Mouse (Mus musculus): ENCODE data around the gene Prss1.
"Not testable (repeated sequence)": the region's sequence is repeated elsewhere in the genome, so short reads cannot be mapped to it uniquely, and the experiment has no call there.

The Prss1 gene

DNA sequence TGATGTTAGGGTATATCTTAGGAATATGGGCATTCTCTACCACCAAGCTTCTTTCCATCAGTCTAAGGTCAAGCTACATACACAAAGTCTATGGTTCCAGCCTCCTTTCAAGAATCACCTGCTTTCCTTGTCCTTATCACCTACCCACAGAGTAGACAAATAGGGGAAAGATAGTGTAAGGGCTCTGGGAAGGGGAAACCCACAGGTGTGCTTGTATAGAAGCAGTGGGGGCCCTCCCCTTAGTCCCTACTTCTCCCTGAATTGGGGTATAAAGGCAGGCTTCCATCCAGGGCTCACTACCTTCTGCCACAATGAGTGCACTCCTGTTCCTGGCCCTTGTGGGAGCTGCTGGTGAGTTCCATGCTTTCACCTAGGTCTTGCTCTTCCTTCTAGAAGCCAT, at the start of gene Prss1:
TSS of gene Prss1 (plus strand) at position 301 of the 400 bp plus-strand sequence.
- DNase-seq (ENCODE audit: low read depth), result not testable (repeated sequence)

DNA sequence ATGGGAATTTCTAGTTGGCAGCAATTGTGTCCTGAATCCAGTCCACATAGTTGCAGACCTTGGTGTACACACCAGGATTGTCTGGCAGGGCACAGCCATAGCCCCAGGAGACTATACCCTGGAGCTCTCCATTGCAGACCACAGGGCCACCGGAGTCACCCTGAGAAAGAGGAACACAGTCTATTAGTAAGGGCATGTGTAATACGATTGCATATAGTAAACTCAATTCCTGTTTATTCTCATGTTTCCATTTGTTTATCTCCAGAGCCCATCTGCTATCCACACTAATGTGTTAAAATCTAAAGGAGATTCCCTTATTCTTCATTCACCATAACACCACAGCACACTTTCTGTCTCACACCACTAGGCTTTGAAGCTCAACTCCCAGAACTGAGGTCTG, 16.5 kb upstream of the Prss1 start:
- not testable (repeated sequence) for DNase-seq (ENCODE audit: low read depth)

DNA sequence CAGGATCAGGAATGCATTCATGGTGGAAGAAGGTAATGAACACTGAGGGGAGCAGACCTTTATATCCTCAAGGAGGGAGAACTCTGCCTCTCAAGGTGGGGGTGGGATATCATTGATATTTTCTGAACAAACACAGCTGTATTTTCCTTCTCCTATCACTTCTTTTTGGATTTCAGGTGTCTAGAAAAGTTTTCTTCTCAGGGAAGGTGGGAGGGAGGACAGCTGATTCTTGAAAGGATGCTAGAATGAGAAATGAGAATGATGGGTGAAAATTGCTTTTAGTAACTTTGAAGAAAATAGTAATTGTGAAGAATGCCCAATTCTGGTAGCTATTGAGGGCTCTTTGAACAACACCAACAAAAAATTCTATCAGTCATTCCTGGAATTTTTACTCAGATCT, 12.7 kb upstream of the Prss1 start, which contains the start of gene Gm10334:
TSS of gene Gm10334 (minus strand) at position 101 of the 400 bp plus-strand sequence.
- not testable (repeated sequence) for DNase-seq (ENCODE audit: low read depth)

DNA sequence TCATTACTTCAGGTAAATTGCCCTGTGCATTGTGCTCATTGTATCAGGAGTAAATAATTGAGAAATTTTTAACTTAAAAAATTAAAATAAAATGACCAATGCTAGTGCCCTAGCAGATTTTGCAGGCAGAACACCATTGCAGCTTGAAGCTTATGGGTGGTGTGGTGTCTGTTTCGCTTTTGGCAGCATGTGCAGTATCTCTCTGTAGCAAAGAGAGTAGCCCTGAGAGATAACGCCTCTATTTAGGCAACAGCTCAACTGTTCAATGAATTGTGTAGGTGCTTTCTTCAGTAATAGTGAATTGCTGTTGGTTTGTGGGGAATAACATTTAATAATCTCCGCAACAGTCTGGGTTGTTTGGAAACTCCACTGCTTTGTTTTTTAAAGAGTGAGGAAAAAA, 40.6 kb downstream of the Prss1 start:
- no peak for DNase-seq (ENCODE audit: low read depth)

DNA sequence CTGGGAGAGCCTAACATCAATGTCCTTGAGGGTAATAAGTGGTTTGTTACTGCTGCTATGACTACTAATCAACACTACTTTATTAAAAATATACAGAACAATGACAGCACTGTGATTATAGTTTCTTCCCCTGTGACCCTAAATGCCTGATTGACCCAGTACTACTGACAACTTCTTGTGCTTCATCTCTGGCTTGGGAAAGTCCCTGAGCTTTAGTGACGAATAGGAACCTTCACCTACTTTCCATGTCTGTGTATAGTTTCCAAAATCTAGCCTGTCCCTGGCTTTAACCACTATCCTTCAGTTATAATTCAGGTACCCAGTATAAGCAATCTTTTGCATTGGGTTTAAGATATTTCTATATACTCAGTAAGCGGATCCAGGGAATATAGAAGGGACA, 46.2 kb downstream of the Prss1 start:
- no peak for DNase-seq (ENCODE audit: low read depth)

DNA sequence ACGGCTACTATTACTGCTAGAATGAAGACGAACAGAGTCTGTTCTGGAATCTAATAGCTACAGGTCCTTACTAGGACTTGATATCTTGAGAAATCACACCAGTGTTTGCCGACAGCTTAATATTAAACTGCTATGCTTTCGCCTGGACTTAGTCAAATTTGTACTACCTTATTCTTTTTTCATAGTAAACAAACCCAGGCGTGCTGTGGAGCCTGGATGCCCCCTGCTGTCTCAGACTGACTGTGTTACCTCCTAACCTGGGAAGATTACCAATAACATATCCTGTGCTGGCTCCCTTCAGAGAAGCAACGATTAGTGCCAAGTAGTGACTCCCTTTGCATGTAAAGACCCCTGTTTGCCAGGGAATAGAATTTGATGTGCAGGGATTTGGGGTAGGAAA, 46.6 kb downstream of the Prss1 start:
- DNase-seq (ENCODE audit: low read depth), result peak; percentile 8
